Mouse (Mus musculus) CH12.LX (cell line): ENCODE measurements at regions not wholly inside any gene's neighbourhood (a gene's known extent, or its start where the extent isn't known, plus 50 kb on each side); places are given as distances from the start of the nearest gene placed in this dataset.

ENCODE experiments used
- DNase-seq: peaks from one replicate; pipeline ENCODE4 v3.0.0-alpha.2; 2013; ENCODE audit errors: extremely low read depth
- H3K27ac ChIP-seq: 2 replicates; pipeline ENCODE4 v1.5.1; 2012; ENCODE audit warnings: low read depth, mild to moderate bottlenecking, control low read depth, moderate library complexity; ENCODE audit not compliant: insufficient read depth
- H3K27me3 ChIP-seq: replicated peaks from 2 replicates; pipeline ENCODE3; 2012; ENCODE audit warnings: inconsistent platforms
- H3K36me3 ChIP-seq, 2 experiments: replicated peaks in 1 of 2; 2 replicates each; pipeline versions ENCODE3 to v1.6.1; 2012; ENCODE audit warnings: inconsistent platforms in 1 of 2, low read length in 1 of 2, mild to moderate bottlenecking in 1 of 2, mixed read lengths in 1 of 2, moderate library complexity in 1 of 2; ENCODE audit not compliant: control insufficient read depth in 1 of 2, insufficient read depth in 1 of 2
- H3K4me1 ChIP-seq, 2 experiments: 2 replicates each; pipeline ENCODE4 v1.6.1; 2012; ENCODE audit warnings: inconsistent platforms in 1 of 2, moderate library complexity in 1 of 2; ENCODE audit not compliant: insufficient read depth in 2 of 2, control insufficient read depth in 1 of 2
- H3K4me2 ChIP-seq: 2 replicates; pipeline ENCODE4 v1.6.1; 2012; ENCODE audit warnings: low read depth, mild to moderate bottlenecking, control low read depth; ENCODE audit not compliant: poor library complexity, insufficient read depth, severe bottlenecking
- H3K4me3 ChIP-seq, 3 experiments: fragments of 150-350 bp in 1 of 3; sonication (generic) in 1 of 3; replicated peaks in 1 of 3; 2 replicates each; pipeline versions ENCODE3 to v1.5.1; 2011 to 2012; ENCODE audit warnings: low read depth in 2 of 3, low read length in 2 of 3, mild to moderate bottlenecking in 2 of 3, moderate library complexity in 2 of 3, control low read depth in 1 of 3, improper control_type of control experiment in 1 of 3, inconsistent platforms in 1 of 3, mixed read lengths in 1 of 3; ENCODE audit not compliant: poor library complexity in 1 of 3
- H3K79me2 ChIP-seq: replicated peaks from 2 replicates; pipeline ENCODE4 v1.6.1; 2012; ENCODE audit warnings: mild to moderate bottlenecking, moderate library complexity; ENCODE audit not compliant: control insufficient read depth, poor library complexity, insufficient read depth, severe bottlenecking; ENCODE audit errors: extremely low read depth
- H3K9ac ChIP-seq: 2 replicates; pipeline ENCODE4 v1.6.1; 2012; ENCODE audit warnings: low read depth, mild to moderate bottlenecking, control low read depth, moderate library complexity; ENCODE audit not compliant: insufficient read depth
- H3K9me3 ChIP-seq: replicated peaks from 2 replicates; pipeline ENCODE3; 2012; ENCODE audit warnings: low read length, inconsistent platforms, mixed read lengths
- CHD1 ChIP-seq: IDR thresholded peaks from 2 replicates; pipeline ENCODE4 v1.6.1; 2012; ENCODE audit warnings: low read depth, low read length, improper control_type of control experiment, inconsistent platforms
- E2F4 ChIP-seq: IDR thresholded peaks from 2 replicates; pipeline ENCODE4 v1.6.1; 2011; ENCODE audit warnings: low read depth, low read length, improper control_type of control experiment; ENCODE audit not compliant: insufficient replicate concordance
- GABPA ChIP-seq: IDR thresholded peaks from 2 replicates; pipeline ENCODE4 v1.6.1; 2012; ENCODE audit warnings: low read depth, low read length, improper control_type of control experiment, inconsistent platforms; ENCODE audit not compliant: insufficient replicate concordance
- HCFC1 ChIP-seq: IDR thresholded peaks from 2 replicates; pipeline ENCODE4 v1.6.1; 2012; ENCODE audit warnings: low read depth, mild to moderate bottlenecking, inconsistent platforms, low read length, improper control_type of control experiment
- JUND ChIP-seq: conservative IDR thresholded peaks from 2 replicates; pipeline ENCODE4 v1.6.1; 2011; ENCODE audit warnings: low read depth, low read length, improper control_type of control experiment
- KAT2A ChIP-seq: IDR thresholded peaks from 2 replicates; pipeline ENCODE4 v1.6.1; 2012; ENCODE audit warnings: low read length, improper control_type of control experiment, inconsistent platforms; ENCODE audit not compliant: insufficient replicate concordance
- MAZ ChIP-seq: IDR thresholded peaks from 2 replicates; pipeline ENCODE4 v1.6.1; 2012; ENCODE audit warnings: low read depth, mild to moderate bottlenecking, inconsistent platforms, low read length, improper control_type of control experiment, moderate library complexity
- RAD21 ChIP-seq: IDR thresholded peaks from 2 replicates; pipeline ENCODE4 v1.6.1; 2011; ENCODE audit warnings: low read depth, mild to moderate bottlenecking, low read length, improper control_type of control experiment, moderate library complexity
- TCF12 ChIP-seq: IDR thresholded peaks from 2 replicates; pipeline ENCODE4 v1.6.1; 2014; ENCODE audit warnings: low read depth, mild to moderate bottlenecking, inconsistent platforms, low read length, improper control_type of control experiment
- dilution Hi-C: fragments of 300-500 bp; cut with MboI; formaldehyde crosslinking; loops from 2 replicates; pipeline ENCODE4 v1.14.3; 2020; ENCODE audit warnings: low sequenced_read_pairs; ENCODE audit not compliant: extremely low pct_unique_long_range_greater_than_20kb, extremely low pct_ligation_motif_present
- in situ Hi-C: fragments of 300-500 bp; cut with MboI; formaldehyde crosslinking; loops from 3 replicates; pipeline ENCODE4 v1.14.3; 2019; ENCODE audit warnings: low sequenced_read_pairs, low pct_ligation_motif_present, low pct_unique_long_range_greater_than_20kb, mixed read lengths

- Histone ChIP-seq H3K9me3 (no peaks in the 10 kb centered on the region), H3K79me2 (no peaks in the 10 kb centered on the region), H3K27ac (no peak overlapping the region), H3K9ac (no peak overlapping the region), H3K27me3 (no peaks in the 10 kb centered on the region), H3K4me2 (no peak overlapping the region), H3K4me1 (no peaks in the 10 kb centered on the region), H3K4me3 (no peak overlapping the region), H3K36me3 (no peaks in the 10 kb centered on the region)
- TF ChIP-seq E2F4, result no peak
- TF ChIP-seq TCF12, result no peak
- TF ChIP-seq JUND, result no peak
- TF ChIP-seq RAD21, result no peak
- no peak for TF ChIP-seq CHD1
- in situ Hi-C loops (no loop called here), dilution Hi-C loops (no loop called here)
- no peak for DNase-seq
Observed at GRCm38 (mm10) chr12:29137455-29137854, 385.9 kb downstream of the Eipr1 start.

DNA sequence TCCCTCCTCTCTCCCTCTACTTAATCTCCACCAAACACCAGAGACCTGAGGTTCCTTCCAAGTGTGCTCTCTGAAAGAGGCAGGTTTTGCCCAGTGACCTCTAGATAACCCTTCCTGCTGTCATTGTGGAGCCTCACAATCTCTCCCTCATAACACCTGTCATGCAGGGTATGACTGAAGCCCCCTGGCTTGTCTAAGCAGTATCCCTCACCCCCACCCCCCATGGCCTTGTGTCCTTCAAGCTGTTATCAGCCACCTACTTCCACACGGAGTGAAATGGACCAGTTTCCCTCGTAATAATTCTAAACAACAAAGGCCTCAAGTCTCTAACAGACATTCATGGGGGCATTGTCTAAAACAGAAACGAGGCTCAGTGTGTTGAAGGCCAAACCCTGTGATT, 387.6 kb upstream of the Myt1l start:
- Histone ChIP-seq H3K79me2 (no peaks in the 10 kb centered on the region), H3K4me2 (no peak overlapping the region), H3K9ac (no peak overlapping the region), H3K27me3 (no peaks in the 10 kb centered on the region)
- DNase-seq, result no peak
- in situ Hi-C loops, result no loop called here
- TF ChIP-seq KAT2A (no peak), HCFC1 (no peak), GABPA (no peak)
- TF ChIP-seq, all 38 proteins: peak for 0
- Histone ChIP-seq H3K9me3 (no peaks in the 10 kb centered on the region), H3K27ac (no peak overlapping the region), H3K36me3 (no peaks in the 10 kb centered on the region), H3K4me1 (no peaks in the 10 kb centered on the region), H3K4me3 (no peak overlapping the region)
- dilution Hi-C loops, result no loop called here

- in situ Hi-C loops, result no loop called here
- H3K9me3 ChIP-seq, result no peaks in the 10 kb centered on the region
- no peaks in the 10 kb centered on the region for H3K79me2 ChIP-seq
- H3K27ac ChIP-seq, result no peak overlapping the region
- TF ChIP-seq MAZ (no peak), GABPA (no peak)
- no peak overlapping the region for H3K4me3 ChIP-seq
- no peak overlapping the region for H3K9ac ChIP-seq
- H3K36me3 ChIP-seq, result no peaks in the 10 kb centered on the region
- no peaks in the 10 kb centered on the region for H3K4me1 ChIP-seq
- dilution Hi-C loops, result no loop called here
- DNase-seq, result no peak
- no peak overlapping the region for H3K4me2 ChIP-seq
- no peaks in the 10 kb centered on the region for H3K27me3 ChIP-seq
Observed at GRCm38 (mm10) chr12:29141132-29141531, 387.1 kb upstream of the Myt1l start.
